Mouse (Mus musculus) lung, adult 2 months (tissue): ENCODE data around the gene Pla2g4e.

Source experiments
- CTCF ChIP-seq: fragments of 200-500 bp; IDR thresholded peaks from 2 replicates; pipeline ENCODE4 v1.5.1; 2011; ENCODE audit warnings: mild to moderate bottlenecking, low read length, control low read depth; ENCODE audit not compliant: insufficient read depth
- POLR2A ChIP-seq: fragments of 200-500 bp; IDR thresholded peaks from 2 replicates; pipeline ENCODE4 v1.6.1; 2011; ENCODE audit warnings: low read depth, mild to moderate bottlenecking, control low read depth, low read length, borderline replicate concordance; ENCODE audit errors: extremely low read depth

GRCm38 (mm10) chr2:120276951-120277350, 31.8 kb upstream of the Pla2g4e start:
- TF ChIP-seq POLR2A, result no peak
- TF ChIP-seq CTCF, result no peak
